Mouse (Mus musculus): ENCODE data around the gene Spag9. TPM values are rescaled to one million over a fixed set of nuclear protein-coding genes. Genes with fewer than 3 reads are reported as not detected.

The Spag9 gene
- polyA plus RNA-seq, 1 experiment from 2014 or later = 63.4 TPM

- WGBS = 85% methylated on average over 11 of the region's 11 CpGs
- Histone ChIP-seq H3K9me3 (ENCODE audit: control insufficient read depth, low read depth, low read length) (no peaks in the 10 kb centered on the region), H3K27ac (ENCODE audit: low read length) (peak overlapping the region; percentile 83; the same call in 1 of the 2 replicates)
These were observed 166.1 kb downstream of the Spag9 start for GRCm38 (mm10) chr11:94161867-94162581.

GRCm38 (mm10) chr11:94163005-94163767, 167.3 kb downstream of the Spag9 start:
- H3K36me3 ChIP-seq (ENCODE audit: control insufficient read depth, insufficient read depth, low read length) = no peaks in the 10 kb centered on the region
- H3K27ac ChIP-seq (ENCODE audit: low read length) = no peak overlapping the region
- WGBS = 70% methylated on average over 9 of the region's 9 CpGs
- H3K4me3 ChIP-seq (ENCODE audit: low read depth, low read length) = no peak overlapping the region
- H3K9ac ChIP-seq (replicated peaks; ENCODE audit: low read depth, low read length) = no peak overlapping the region
- ATAC-seq (ENCODE audit: insufficient number of reproducible peaks, insufficient read depth, low FRiP score, low read depth) = no peak
- H3K27me3 ChIP-seq (ENCODE audit: control insufficient read depth, insufficient read depth, low read length) = no peaks in the 10 kb centered on the region
- peaks cover 27% of the 10 kb centered on the region for H3K4me1 ChIP-seq (ENCODE audit: control insufficient read depth, insufficient read depth, low read length)
- H3K4me2 ChIP-seq (replicated peaks; ENCODE audit: low read depth, low read length) = no peak overlapping the region
- no peaks in the 10 kb centered on the region for H3K9me3 ChIP-seq (ENCODE audit: control insufficient read depth, low read depth, low read length)

More at GRCm38 (mm10) chr11:94161867-94162581, 166.1 kb downstream of the Spag9 start:
- H3K9ac ChIP-seq (replicated peaks; ENCODE audit: low read depth, low read length) = no peak overlapping the region
- H3K4me3 ChIP-seq (ENCODE audit: low read depth, low read length) = no peak overlapping the region
- no peak overlapping the region for H3K4me2 ChIP-seq (replicated peaks; ENCODE audit: low read depth, low read length)
- peaks cover 27% of the 10 kb centered on the region for H3K4me1 ChIP-seq (ENCODE audit: control insufficient read depth, insufficient read depth, low read length)
- H3K36me3 ChIP-seq (ENCODE audit: control insufficient read depth, insufficient read depth, low read length) = no peaks in the 10 kb centered on the region
- no peak for ATAC-seq (ENCODE audit: insufficient number of reproducible peaks, insufficient read depth, low FRiP score, low read depth)
- H3K27me3 ChIP-seq (ENCODE audit: control insufficient read depth, insufficient read depth, low read length) = no peaks in the 10 kb centered on the region

DNA sequence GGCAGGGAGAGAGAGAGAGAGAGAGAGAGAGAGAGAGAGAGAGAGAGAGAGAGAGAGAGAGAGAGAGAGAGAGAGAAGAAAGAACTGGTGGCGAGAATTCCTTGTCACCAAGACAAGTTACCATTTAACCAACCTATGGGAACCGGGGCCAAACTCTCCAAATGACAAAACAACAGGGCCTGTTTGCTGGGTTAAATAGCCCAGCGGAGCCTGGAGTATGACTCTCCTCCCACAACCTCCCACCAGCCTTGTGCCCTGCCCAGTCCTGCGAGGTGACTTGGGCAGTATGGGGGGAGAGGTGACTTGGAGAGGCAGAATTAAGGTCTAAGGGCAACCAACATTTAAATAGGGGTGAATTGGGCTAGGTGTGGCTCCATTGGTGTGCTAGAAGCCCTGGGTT, 169.9 kb downstream of the Spag9 start:
- ATAC-seq (ENCODE audit: insufficient number of reproducible peaks, insufficient read depth, low FRiP score, low read depth) = no peak
- Histone ChIP-seq H3K4me1 (ENCODE audit: control insufficient read depth, insufficient read depth, low read length) (peaks cover 8% of the 10 kb centered on the region), H3K36me3 (ENCODE audit: control insufficient read depth, insufficient read depth, low read length) (no peaks in the 10 kb centered on the region), H3K9ac (replicated peaks; ENCODE audit: low read depth, low read length) (no peak overlapping the region), H3K4me2 (replicated peaks; ENCODE audit: low read depth, low read length) (no peak overlapping the region), H3K27me3 (ENCODE audit: control insufficient read depth, insufficient read depth, low read length) (no peaks in the 10 kb centered on the region), H3K9me3 (ENCODE audit: control insufficient read depth, low read depth, low read length) (no peaks in the 10 kb centered on the region), H3K4me3 (ENCODE audit: low read depth, low read length) (no peak overlapping the region), H3K27ac (ENCODE audit: low read length) (no peak overlapping the region)
- WGBS = 68% methylated on average over 4 of the region's 4 CpGs

DNA sequence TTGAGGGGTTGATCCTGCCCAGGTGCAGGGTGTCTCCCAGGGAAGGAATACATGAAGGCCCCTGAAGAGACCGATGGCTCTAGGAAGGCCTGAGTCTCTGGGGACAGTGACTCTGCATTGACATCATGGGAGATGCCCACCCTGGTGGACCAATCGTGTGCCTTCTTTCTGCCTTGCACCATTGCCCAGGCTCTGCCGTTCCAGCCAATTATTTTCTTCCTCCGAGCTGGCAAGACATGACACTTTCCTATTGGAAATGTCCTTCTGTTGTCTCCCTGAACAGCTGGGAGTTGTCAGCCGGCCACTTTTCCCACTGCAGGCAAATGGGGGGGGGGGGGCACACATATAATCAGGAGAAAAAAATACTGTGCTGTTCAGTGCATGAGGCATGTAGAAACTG, 172.3 kb downstream of the Spag9 start:
- 50% methylated on average over 5 of the region's 5 CpGs for WGBS
- Histone ChIP-seq H3K36me3 (ENCODE audit: control insufficient read depth, insufficient read depth, low read length) (no peaks in the 10 kb centered on the region), H3K9ac (replicated peaks; ENCODE audit: low read depth, low read length) (no peak overlapping the region)

DNA sequence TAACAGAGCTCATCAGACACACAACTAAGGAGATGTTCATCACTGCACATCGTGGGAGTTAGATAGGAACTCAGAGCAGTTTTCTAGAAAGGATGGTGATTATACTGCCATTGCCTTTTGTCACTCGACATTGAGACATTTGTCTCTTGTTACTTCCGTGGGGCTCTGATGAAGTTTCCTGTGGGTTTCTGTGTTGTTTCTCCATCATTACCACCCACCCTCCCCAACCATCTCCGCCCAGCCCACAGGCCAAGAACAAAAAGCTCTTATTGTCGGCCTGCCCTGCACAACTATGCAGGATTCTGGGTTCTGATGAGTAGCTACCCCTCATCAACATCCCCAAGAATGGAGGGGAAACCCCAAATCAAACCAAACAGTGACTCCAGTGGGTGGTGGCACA, 173.7 kb downstream of the Spag9 start:
- Histone ChIP-seq H3K4me1 (ENCODE audit: control insufficient read depth, insufficient read depth, low read length) (0 out of 2 replicates have a peak, but pooled peaks cover 5% of the 10 kb centered on the region), H3K36me3 (ENCODE audit: control insufficient read depth, insufficient read depth, low read length) (no peaks in the 10 kb centered on the region), H3K4me2 (replicated peaks; ENCODE audit: low read depth, low read length) (no peak overlapping the region), H3K27me3 (ENCODE audit: control insufficient read depth, insufficient read depth, low read length) (no peaks in the 10 kb centered on the region), H3K9ac (replicated peaks; ENCODE audit: low read depth, low read length) (no peak overlapping the region), H3K9me3 (ENCODE audit: control insufficient read depth, low read depth, low read length) (no peaks in the 10 kb centered on the region), H3K27ac (ENCODE audit: low read length) (no peak overlapping the region), H3K4me3 (ENCODE audit: low read depth, low read length) (no peak overlapping the region)
- WGBS = 70% methylated on average over 5 of the region's 5 CpGs
- ATAC-seq (ENCODE audit: insufficient number of reproducible peaks, insufficient read depth, low FRiP score, low read depth) = no peak

More for the DNA sequence above, 172.3 kb downstream of the Spag9 start:
- Histone ChIP-seq H3K4me1 (ENCODE audit: control insufficient read depth, insufficient read depth, low read length) (0 out of 2 replicates have a peak, but pooled peaks cover under 1% of the 10 kb centered on the region), H3K27ac (ENCODE audit: low read length) (no peak overlapping the region), H3K4me2 (replicated peaks; ENCODE audit: low read depth, low read length) (no peak overlapping the region), H3K27me3 (ENCODE audit: control insufficient read depth, insufficient read depth, low read length) (no peaks in the 10 kb centered on the region), H3K9me3 (ENCODE audit: control insufficient read depth, low read depth, low read length) (no peaks in the 10 kb centered on the region), H3K4me3 (ENCODE audit: low read depth, low read length) (no peak overlapping the region)
- ATAC-seq (ENCODE audit: insufficient number of reproducible peaks, insufficient read depth, low FRiP score, low read depth) = no peak

GRCm38 (mm10) chr11:94171691-94172090, 175.8 kb downstream of the Spag9 start:
- 79% methylated on average over 5 of the region's 5 CpGs for WGBS
- Histone ChIP-seq H3K9me3 (ENCODE audit: control insufficient read depth, low read depth, low read length) (no peaks in the 10 kb centered on the region), H3K36me3 (ENCODE audit: control insufficient read depth, insufficient read depth, low read length) (no peaks in the 10 kb centered on the region), H3K4me3 (ENCODE audit: low read depth, low read length) (no peak overlapping the region), H3K27me3 (ENCODE audit: control insufficient read depth, insufficient read depth, low read length) (no peaks in the 10 kb centered on the region), H3K4me2 (replicated peaks; ENCODE audit: low read depth, low read length) (no peak overlapping the region), H3K4me1 (ENCODE audit: control insufficient read depth, insufficient read depth, low read length) (peaks cover 11% of the 10 kb centered on the region; the same call in 1 of the 2 replicates), H3K27ac (ENCODE audit: low read length) (no peak overlapping the region), H3K9ac (replicated peaks; ENCODE audit: low read depth, low read length) (no peak overlapping the region)
- ATAC-seq (ENCODE audit: insufficient number of reproducible peaks, insufficient read depth, low FRiP score, low read depth) = no peak

DNA sequence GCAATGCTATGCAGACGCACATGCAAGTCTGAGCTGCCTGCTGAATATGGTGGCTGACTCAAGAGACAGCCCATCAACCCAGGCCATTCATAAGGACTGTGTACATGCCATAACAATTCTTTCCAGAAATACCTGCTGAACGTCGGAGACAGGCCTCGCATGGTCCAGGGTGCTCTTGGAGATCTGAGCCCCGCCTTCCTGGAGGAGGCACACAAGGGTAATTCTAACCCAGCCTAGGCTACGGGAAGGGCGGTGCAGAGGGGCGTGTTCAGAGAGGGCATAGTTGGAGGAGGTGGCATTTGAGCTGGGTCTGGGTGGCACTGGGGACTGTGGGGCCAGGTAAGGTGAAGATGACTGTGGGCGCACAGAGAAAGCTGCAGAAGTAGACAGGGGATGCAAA, 176.3 kb downstream of the Spag9 start:
- ATAC-seq (ENCODE audit: insufficient number of reproducible peaks, insufficient read depth, low FRiP score, low read depth) = peak; percentile 63
- H3K27ac ChIP-seq (ENCODE audit: low read length) = no peak overlapping the region

DNA sequence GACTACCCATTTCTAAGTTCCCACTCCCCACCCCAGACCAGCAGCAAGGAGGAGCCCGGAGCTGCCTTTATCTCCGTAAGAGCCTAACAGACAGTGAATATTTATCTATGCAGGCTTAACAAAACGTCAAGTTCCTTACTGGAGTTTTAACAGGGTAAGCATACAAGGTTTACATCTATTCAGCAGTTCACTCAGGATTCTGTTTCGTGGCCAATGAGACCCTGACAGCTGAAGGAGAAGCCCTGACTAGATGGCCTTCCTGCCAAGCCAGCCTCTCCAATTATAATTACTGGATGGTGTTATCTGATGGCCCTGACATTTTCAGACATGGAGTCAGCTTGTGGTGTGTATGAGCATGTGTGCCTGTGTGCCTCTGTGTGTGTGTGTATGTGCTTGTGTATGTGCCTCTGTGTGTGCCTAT, 177.8 kb downstream of the Spag9 start:
- ATAC-seq (ENCODE audit: insufficient number of reproducible peaks, insufficient read depth, low FRiP score, low read depth) = no peak
- no peaks in the 10 kb centered on the region for H3K36me3 ChIP-seq (ENCODE audit: control insufficient read depth, insufficient read depth, low read length)
- H3K27me3 ChIP-seq (ENCODE audit: control insufficient read depth, insufficient read depth, low read length) = no peaks in the 10 kb centered on the region
- no peak overlapping the region for H3K4me2 ChIP-seq (replicated peaks; ENCODE audit: low read depth, low read length)
- 21% methylated on average over 4 of the region's 4 CpGs for WGBS
- H3K4me1 ChIP-seq (ENCODE audit: control insufficient read depth, insufficient read depth, low read length) = peaks cover 11% of the 10 kb centered on the region; the same call in 1 of the 2 replicates
- H3K9ac ChIP-seq (replicated peaks; ENCODE audit: low read depth, low read length) = no peak overlapping the region
- no peak overlapping the region; the same call in 1 of the 2 replicates for H3K27ac ChIP-seq (ENCODE audit: low read length)
- H3K9me3 ChIP-seq (ENCODE audit: control insufficient read depth, low read depth, low read length) = no peaks in the 10 kb centered on the region
- H3K4me3 ChIP-seq (ENCODE audit: low read depth, low read length) = no peak overlapping the region

More for the DNA sequence above, 176.3 kb downstream of the Spag9 start:
- 60% methylated on average over 9 of the region's 9 CpGs for WGBS
- Histone ChIP-seq H3K4me1 (ENCODE audit: control insufficient read depth, insufficient read depth, low read length) (peaks cover 11% of the 10 kb centered on the region; the same call in 1 of the 2 replicates), H3K27me3 (ENCODE audit: control insufficient read depth, insufficient read depth, low read length) (no peaks in the 10 kb centered on the region), H3K36me3 (ENCODE audit: control insufficient read depth, insufficient read depth, low read length) (no peaks in the 10 kb centered on the region), H3K4me2 (replicated peaks; ENCODE audit: low read depth, low read length) (no peak overlapping the region), H3K9ac (replicated peaks; ENCODE audit: low read depth, low read length) (no peak overlapping the region), H3K9me3 (ENCODE audit: control insufficient read depth, low read depth, low read length) (no peaks in the 10 kb centered on the region), H3K4me3 (ENCODE audit: low read depth, low read length) (no peak overlapping the region)
